Mouse (Mus musculus) limb, embryonic 15.5 days (tissue): ENCODE results near the gene Arhgap4. TPM values are rescaled to one million over a fixed set of nuclear protein-coding genes. Genes with fewer than 3 reads are reported as not detected.
A peak's percentile ranks its signal among the peaks of the same experiment; 100 is the strongest.

Experiments used
- ATAC-seq: fragments of 200-750 bp; cut with Nextera tagmentation; 2 replicates; pipeline ENCODE4 v1.8.0; 2017; ENCODE audit warnings: low read depth, moderate TSS enrichment; ENCODE audit not compliant: insufficient number of reproducible peaks, low FRiP score, low TSS enrichment
- H3K27ac ChIP-seq: fragments of 300-500 bp; sonication (generic); 2 replicates; pipeline ENCODE4 v1.5.1; 2015; ENCODE audit warnings: moderate library complexity, mild to moderate bottlenecking, inconsistent platforms
- H3K27me3 ChIP-seq: fragments of 300-500 bp; sonication (generic); 2 replicates; pipeline ENCODE4 v1.6.1; 2015; ENCODE audit warnings: inconsistent platforms
- H3K36me3 ChIP-seq: fragments of 300-500 bp; sonication (generic); 2 replicates; pipeline ENCODE4 v1.6.1; 2015; ENCODE audit warnings: inconsistent platforms
- H3K4me1 ChIP-seq: fragments of 300-500 bp; sonication (generic); 2 replicates; pipeline ENCODE4 v1.6.1; 2015; ENCODE audit warnings: inconsistent platforms
- H3K4me2 ChIP-seq: fragments of 300-500 bp; sonication (generic); 2 replicates; pipeline ENCODE4 v1.6.1; 2015; ENCODE audit warnings: mild to moderate bottlenecking, inconsistent platforms
- H3K4me3 ChIP-seq: fragments of 300-500 bp; sonication (generic); 2 replicates; pipeline ENCODE4 v1.5.1; 2015; ENCODE audit warnings: mild to moderate bottlenecking, inconsistent platforms
- H3K9ac ChIP-seq: fragments of 300-500 bp; sonication (generic); 2 replicates; pipeline ENCODE4 v1.6.1; 2015; ENCODE audit warnings: inconsistent platforms
- H3K9me3 ChIP-seq: fragments of 300-500 bp; sonication (generic); 2 replicates; pipeline ENCODE4 v1.6.1; 2016; ENCODE audit warnings: inconsistent platforms
- WGBS: fragments of 180-500 bp; shearing (Covaris S2); methylation state at CpG from one replicate; pipeline ENCODE4 v1.1.7; 2015; 5-methylcytosine and 5-hydroxymethylcytosine counted together
- polyA plus RNA-seq: library from polyadenylated mRNA; unstranded; fragments of >200 nt; fragmentation: Nextera tagmentation; extraction: Ambion mirVana; gene quantifications from 2 replicates; pipeline ENCODE4 v1.2.1, GENCODE M21; 2015

Arhgap4 gene
- 3.3 and 3.6 TPM in 2 replicates for polyA plus RNA-seq

- Histone ChIP-seq H3K9ac (peak within 1 kb of the TSS; percentile 47), H3K27ac (peak within 1 kb of the TSS; percentile 81), H3K4me3 (peak within 1 kb of the TSS; percentile 57), H3K27me3 (0 out of 2 replicates have a peak, but pooled peaks cover 2% of the 10 kb centered on the region), H3K36me3 (peaks cover 21% of the 10 kb centered on the region; the same call in 1 of the 2 replicates), H3K4me2 (peak within 1 kb of the TSS; percentile 56), H3K9me3 (no peaks in the 10 kb centered on the region), H3K4me1 (no peaks in the 10 kb centered on the region)
- WGBS, result 18% methylated on average over 43 of the region's 43 CpGs
- ATAC-seq, result peak; percentile 92
These were observed at the start of gene Arhgap4, which contains the start of gene Naa10 for GRCm38 (mm10) chrX:73921823-73922549. Arhgap4 (minus strand) TSS chrX:73921870. Naa10 (minus strand) TSS chrX:73921944.

- ATAC-seq, result no peak
- H3K9me3 ChIP-seq, result no peaks in the 10 kb centered on the region
- no peaks in the 10 kb centered on the region for H3K4me1 ChIP-seq
- H3K27ac ChIP-seq, result no peak overlapping the region
- no peaks in the 10 kb centered on the region for H3K36me3 ChIP-seq
- H3K4me2 ChIP-seq, result no peak overlapping the region
- H3K4me3 ChIP-seq, result no peak overlapping the region
- no peak overlapping the region for H3K9ac ChIP-seq
- peaks cover 6% of the 10 kb centered on the region; the same call in 1 of the 2 replicates for H3K27me3 ChIP-seq
These were observed 49.1 kb upstream of the Arhgap4 start for GRCm38 (mm10) chrX:73970781-73971180.

- ATAC-seq, result no peak
- H3K4me2 ChIP-seq, result no peak overlapping the region
- H3K36me3 ChIP-seq, result no peaks in the 10 kb centered on the region
- no peak overlapping the region for H3K27ac ChIP-seq
- no peaks in the 10 kb centered on the region for H3K4me1 ChIP-seq
- no peak overlapping the region for H3K4me3 ChIP-seq
- no peaks in the 10 kb centered on the region for H3K9me3 ChIP-seq
- peaks cover 6% of the 10 kb centered on the region; the same call in 1 of the 2 replicates for H3K27me3 ChIP-seq
- WGBS, result 89% methylated on average over 2 of the region's 2 CpGs
- no peak overlapping the region for H3K9ac ChIP-seq
These were observed 48.1 kb upstream of the Arhgap4 start for GRCm38 (mm10) chrX:73969729-73970128.

GRCm38 (mm10) chrX:73969167-73969566, 47.5 kb upstream of the Arhgap4 start:
- no peaks in the 10 kb centered on the region for H3K36me3 ChIP-seq
- H3K27ac ChIP-seq, result no peak overlapping the region
- peaks cover 6% of the 10 kb centered on the region; the same call in 1 of the 2 replicates for H3K27me3 ChIP-seq
- 79% methylated on average over 1 of the region's 1 CpGs for WGBS
- H3K4me2 ChIP-seq, result no peak overlapping the region
- H3K9ac ChIP-seq, result no peak overlapping the region
- no peaks in the 10 kb centered on the region for H3K9me3 ChIP-seq
- peaks cover 5% of the 10 kb centered on the region; the same call in 1 of the 2 replicates for H3K4me1 ChIP-seq
- no peak for ATAC-seq
- no peak overlapping the region for H3K4me3 ChIP-seq

DNA sequence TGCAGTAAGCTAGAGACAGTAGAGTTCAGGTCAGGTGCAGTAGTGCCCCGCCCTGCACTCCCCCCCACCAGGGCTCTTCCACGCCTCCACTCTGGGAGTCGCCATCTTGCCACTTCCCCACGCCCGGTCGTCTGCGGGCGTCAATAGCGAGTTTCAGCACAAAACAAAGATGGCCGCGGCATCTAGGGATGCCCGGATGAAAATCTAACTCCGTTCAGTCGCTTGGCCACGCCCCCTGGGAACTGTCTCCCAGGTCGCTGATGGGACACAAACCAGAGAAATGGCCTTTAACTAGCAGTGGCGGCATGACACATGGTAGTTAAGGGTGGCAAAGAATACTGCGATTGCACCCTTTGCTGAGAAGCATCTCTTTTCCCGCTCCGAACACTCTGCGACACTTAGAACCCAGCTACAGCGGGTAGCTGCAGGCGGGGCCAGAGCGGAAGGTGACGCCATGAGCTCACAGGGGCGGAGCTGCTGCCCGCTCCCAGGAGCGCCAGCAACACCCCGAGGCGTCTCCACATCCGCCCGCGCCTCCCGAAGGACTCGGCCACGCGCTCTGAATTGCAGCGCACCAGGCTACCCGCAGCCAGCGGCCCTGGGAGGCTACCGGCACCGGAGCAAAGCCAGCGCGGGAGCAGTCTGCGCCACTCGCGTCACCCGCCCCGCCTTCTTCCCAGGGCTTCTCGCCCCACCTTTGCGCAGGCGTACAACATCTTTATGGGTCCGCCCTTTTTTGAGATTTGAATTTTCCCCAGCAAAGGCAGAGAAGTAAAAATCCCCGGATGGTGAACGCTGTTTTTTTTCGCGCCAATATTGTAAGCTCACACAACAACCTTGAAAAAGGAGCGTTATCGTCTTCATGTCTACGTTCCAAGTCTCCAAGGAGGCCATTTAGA, 45.8 kb upstream of the Arhgap4 start:
- Histone ChIP-seq H3K9me3 (no peaks in the 10 kb centered on the region), H3K9ac (peak overlapping the region; percentile 64), H3K27ac (peak overlapping the region; percentile 99), H3K4me1 (peaks cover 18% of the 10 kb centered on the region; the same call in 1 of the 2 replicates), H3K27me3 (peaks cover 6% of the 10 kb centered on the region; the same call in 1 of the 2 replicates), H3K4me2 (peak overlapping the region; percentile 40), H3K4me3 (peak overlapping the region; percentile 60), H3K36me3 (no peaks in the 10 kb centered on the region)
- WGBS, result 22% methylated on average over 60 of the region's 60 CpGs
- peak; percentile 90 for ATAC-seq

- no peaks in the 10 kb centered on the region for H3K9me3 ChIP-seq
- H3K4me2 ChIP-seq, result peak within 1 kb of the TSS; percentile 58
- H3K4me3 ChIP-seq, result peak within 1 kb of the TSS; percentile 60
- peak; percentile 81 for ATAC-seq
- peaks cover 18% of the 10 kb centered on the region; the same call in 1 of the 2 replicates for H3K4me1 ChIP-seq
- WGBS, result 17% methylated on average over 58 of the region's 58 CpGs
- no peaks in the 10 kb centered on the region for H3K36me3 ChIP-seq
- H3K9ac ChIP-seq, result peak within 1 kb of the TSS; percentile 64
- peak within 1 kb of the TSS; percentile 99 for H3K27ac ChIP-seq
- H3K27me3 ChIP-seq, result peaks cover 6% of the 10 kb centered on the region; the same call in 1 of the 2 replicates
These were observed 44.8 kb upstream of the Arhgap4 start, which contains the start of gene Hcfc1 for GRCm38 (mm10) chrX:73966248-73967176. Hcfc1 (minus strand) TSS chrX:73966357.

- Histone ChIP-seq H3K4me1 (peaks cover 18% of the 10 kb centered on the region; the same call in 1 of the 2 replicates), H3K9ac (peak overlapping the region; percentile 64), H3K27ac (peak overlapping the region; percentile 99), H3K4me3 (peak overlapping the region; percentile 60), H3K27me3 (peaks cover 6% of the 10 kb centered on the region; the same call in 1 of the 2 replicates), H3K36me3 (no peaks in the 10 kb centered on the region; the same call in 1 of the 2 replicates), H3K9me3 (no peaks in the 10 kb centered on the region), H3K4me2 (peak overlapping the region; percentile 58)
- no peak for ATAC-seq
- WGBS, result 19% methylated on average over 20 of the region's 20 CpGs
These were observed 43.6 kb upstream of the Arhgap4 start for GRCm38 (mm10) chrX:73965307-73965706.

DNA sequence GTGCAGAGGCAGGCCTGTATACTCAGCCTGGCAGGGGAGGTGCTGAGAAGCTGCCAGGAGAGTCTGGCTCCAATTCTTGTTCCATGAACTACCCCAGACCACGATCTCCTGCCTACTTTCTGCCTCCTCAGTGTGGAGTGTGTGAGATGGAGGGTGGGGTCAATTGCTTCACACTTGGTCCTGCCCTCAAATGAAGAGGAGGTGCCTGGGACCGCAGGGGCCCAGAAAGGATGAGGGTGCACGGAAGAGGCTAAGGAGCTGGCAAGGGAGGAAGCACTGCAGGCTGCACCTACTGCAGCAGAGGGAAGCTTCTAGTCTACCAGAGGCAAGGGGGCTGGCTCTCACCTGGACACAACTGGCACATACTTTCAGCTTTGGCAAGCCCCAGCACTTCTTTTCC, 42.7 kb upstream of the Arhgap4 start:
- no peak for ATAC-seq
- Histone ChIP-seq H3K36me3 (no peaks in the 10 kb centered on the region; the same call in 1 of the 2 replicates), H3K27ac (peak overlapping the region; percentile 54; the same call in 1 of the 2 replicates), H3K9ac (peak overlapping the region; percentile 64; the same call in 1 of the 2 replicates), H3K4me3 (peak overlapping the region; percentile 60), H3K4me2 (peak overlapping the region; percentile 58), H3K9me3 (no peaks in the 10 kb centered on the region), H3K4me1 (peaks cover 18% of the 10 kb centered on the region; the same call in 1 of the 2 replicates), H3K27me3 (peaks cover 6% of the 10 kb centered on the region; the same call in 1 of the 2 replicates)
- WGBS, result 32% methylated on average over 3 of the region's 3 CpGs

DNA sequence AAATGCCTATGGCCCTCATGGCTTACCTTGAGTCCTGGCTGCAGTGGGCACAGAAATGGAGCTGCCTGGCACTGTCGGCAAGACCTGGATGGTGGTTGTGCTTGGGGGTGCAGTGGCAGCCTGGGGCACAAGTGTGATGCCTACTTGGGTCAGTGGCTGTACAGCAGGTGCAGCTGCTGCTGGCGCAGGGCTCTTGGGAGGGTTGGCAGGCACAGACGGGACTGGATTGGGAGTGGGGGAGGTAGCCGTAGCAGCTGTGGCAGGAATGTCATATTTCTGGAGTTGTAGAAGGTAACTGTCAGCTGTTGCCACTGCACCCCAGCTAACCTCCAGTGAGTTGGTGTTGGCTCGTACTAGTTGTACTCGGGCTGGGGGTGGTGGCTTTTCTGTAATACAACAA, 33.3 kb upstream of the Arhgap4 start:
- WGBS, result 93% methylated on average over 6 of the region's 6 CpGs
- H3K36me3 ChIP-seq, result peaks cover 80% of the 10 kb centered on the region
- no peak for ATAC-seq

DNA sequence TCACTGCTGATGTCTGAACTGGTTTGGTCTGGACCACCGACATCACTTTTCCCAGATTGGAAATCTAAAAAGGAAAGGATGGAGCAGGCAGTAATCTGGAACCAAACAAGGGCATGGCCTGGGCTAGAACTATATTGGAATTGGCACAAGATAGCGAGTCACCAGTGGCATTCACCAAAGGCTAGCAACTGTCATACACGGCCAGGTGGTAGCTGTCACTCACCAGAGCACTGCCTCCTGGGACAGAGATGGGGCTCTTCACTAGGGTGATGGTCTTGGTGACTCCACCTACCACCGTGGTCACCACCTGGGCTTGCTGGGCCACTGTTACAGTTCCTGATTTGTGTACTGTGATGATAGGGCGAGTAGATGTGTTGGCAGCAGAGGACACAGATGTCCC, 30.9 kb upstream of the Arhgap4 start:
- 85% methylated on average over 5 of the region's 5 CpGs for whole genome bisulfite sequencing
- no peaks in the 10 kb centered on the region for H3K27me3 ChIP-seq
- no peak for ATAC-seq
- no peak overlapping the region for H3K9ac ChIP-seq
- no peaks in the 10 kb centered on the region for H3K4me1 ChIP-seq
- no peak overlapping the region for H3K4me2 ChIP-seq
- H3K4me3 ChIP-seq, result no peak overlapping the region
- no peak overlapping the region for H3K27ac ChIP-seq
- no peaks in the 10 kb centered on the region for H3K9me3 ChIP-seq
- peaks cover 88% of the 10 kb centered on the region for H3K36me3 ChIP-seq

More for the DNA sequence above, 33.3 kb upstream of the Arhgap4 start:
- Histone ChIP-seq H3K4me2 (no peak overlapping the region), H3K27ac (no peak overlapping the region), H3K4me1 (no peaks in the 10 kb centered on the region), H3K9ac (no peak overlapping the region), H3K4me3 (no peak overlapping the region), H3K9me3 (no peaks in the 10 kb centered on the region), H3K27me3 (no peaks in the 10 kb centered on the region)

DNA sequence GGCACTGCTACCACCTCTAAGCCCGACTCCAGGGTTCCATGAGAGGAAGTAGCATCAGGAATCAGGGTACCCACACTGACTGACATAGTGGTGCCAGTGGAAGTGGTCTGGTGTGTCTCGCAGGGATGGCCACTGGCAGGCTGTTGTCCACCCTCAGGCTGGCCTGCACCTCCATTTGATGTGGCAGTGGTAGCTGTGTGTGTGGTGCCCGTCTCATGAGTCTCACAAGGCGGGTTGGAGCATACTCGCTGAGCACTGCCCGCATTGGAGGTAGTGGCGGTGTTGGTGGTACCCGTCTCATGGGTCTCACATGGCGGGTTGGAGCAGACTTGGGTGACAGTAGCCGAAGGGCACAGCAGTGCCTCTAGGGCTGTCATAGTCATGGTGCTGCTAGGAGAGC, 27.7 kb upstream of the Arhgap4 start:
- WGBS, result 86% methylated on average over 10 of the region's 10 CpGs
- ATAC-seq, result no peak
- H3K9me3 ChIP-seq, result no peaks in the 10 kb centered on the region

More for the DNA sequence above, 27.7 kb upstream of the Arhgap4 start:
- H3K27me3 ChIP-seq, result no peaks in the 10 kb centered on the region
- H3K4me3 ChIP-seq, result no peak overlapping the region
- H3K9ac ChIP-seq, result no peak overlapping the region
- H3K27ac ChIP-seq, result no peak overlapping the region
- peaks cover 91% of the 10 kb centered on the region for H3K36me3 ChIP-seq
- H3K4me2 ChIP-seq, result no peak overlapping the region
- no peaks in the 10 kb centered on the region for H3K4me1 ChIP-seq
